Mouse (Mus musculus) layer of hippocampus, adult 11-12 months (tissue): ENCODE data around the gene 4921524J17Rik.
A peak's percentile ranks its signal among the peaks of the same experiment; 100 is the strongest.

Experiments
- DNase-seq: peaks from one replicate; pipeline ENCODE4 v3.0.0; 2022; ENCODE audit warnings: low spot score

4921524J17Rik gene

GRCm38 (mm10) chr8:85380123-85380823, 52.4 kb downstream of the 4921524J17Rik start:
- DNase-seq = no peak

GRCm38 (mm10) chr8:85379142-85379781, 53.4 kb downstream of the 4921524J17Rik start:
- DNase-seq = peak; percentile 46

- DNase-seq = no peak
Observed at GRCm38 (mm10) chr8:85376516-85376915, 56.1 kb downstream of the 4921524J17Rik start.

- DNase-seq = no peak
Observed at GRCm38 (mm10) chr8:85374286-85374685, 58.3 kb downstream of the 4921524J17Rik start.

- DNase-seq = no peak
Observed at GRCm38 (mm10) chr8:85373435-85374039, 59.1 kb downstream of the 4921524J17Rik start.

GRCm38 (mm10) chr8:85372465-85372839, 60.2 kb downstream of the 4921524J17Rik start:
- no peak for DNase-seq

GRCm38 (mm10) chr8:85371736-85372464, 60.7 kb downstream of the 4921524J17Rik start:
- peak; percentile 47 for DNase-seq

- DNase-seq = no peak
Observed at GRCm38 (mm10) chr8:85365176-85365575, 67.5 kb downstream of the 4921524J17Rik start.

- no peak for DNase-seq
Observed at GRCm38 (mm10) chr8:85364628-85365027, 68.0 kb downstream of the 4921524J17Rik start.

- DNase-seq = no peak
Observed at GRCm38 (mm10) chr8:85363406-85363805, 69.2 kb downstream of the 4921524J17Rik start.

- no peak for DNase-seq
Observed at GRCm38 (mm10) chr8:85362211-85362610, 70.4 kb downstream of the 4921524J17Rik start.
